Mouse (Mus musculus): ENCODE measurements at regions not wholly inside any gene's neighbourhood (a gene's known extent, or its start where the extent isn't known, plus 50 kb on each side); places are given as distances from the start of the nearest gene placed in this dataset.

GRCm38 (mm10) chr4:90608941-90609340, 390.3 kb downstream of the Zfp352 start:
- TF ChIP-seq CTCF (IDR thresholded peaks at IDR 0.05; ENCODE audit: low read depth) = no peak
- no peak for TF ChIP-seq EP300 (IDR thresholded peaks at IDR 0.05; ENCODE audit: low read depth)

Data from liver, postnatal 0 days (tissue).